Mouse (Mus musculus) kidney, adult 2 months (tissue): ENCODE data around the gene Lman1l. TPM values are rescaled to one million over a fixed set of nuclear protein-coding genes. Genes with fewer than 3 reads are reported as not detected.

Experiments used
- DNase-seq: peaks from one replicate; pipeline ENCODE4 v3.0.0; 2021
- H3K27ac ChIP-seq: fragments of 200-500 bp; 2 replicates; pipeline ENCODE4 v1.5.1; 2012; ENCODE audit warnings: low read depth, low read length, control low read depth, inconsistent platforms; ENCODE audit not compliant: insufficient read depth
- H3K27me3 ChIP-seq: fragments of 200-500 bp; replicated peaks from 2 replicates; pipeline ENCODE4 v1.6.1; 2012; ENCODE audit warnings: mild to moderate bottlenecking, moderate library complexity, low read length, inconsistent platforms; ENCODE audit not compliant: control insufficient read depth, insufficient read depth
- H3K36me3 ChIP-seq: fragments of 200-500 bp; 2 replicates; pipeline ENCODE4 v1.6.1; 2012; ENCODE audit warnings: mild to moderate bottlenecking, moderate library complexity, low read length, inconsistent platforms; ENCODE audit not compliant: control insufficient read depth, insufficient read depth
- H3K4me1 ChIP-seq: fragments of 200-500 bp; 2 replicates; pipeline ENCODE4 v1.6.1; 2011; ENCODE audit warnings: low read length; ENCODE audit not compliant: control insufficient read depth, insufficient read depth
- H3K4me3 ChIP-seq: fragments of 200-500 bp; 2 replicates; pipeline ENCODE4 v1.5.1; 2011; ENCODE audit warnings: mild to moderate bottlenecking, low read depth, low read length, control low read depth; ENCODE audit not compliant: insufficient read depth
- CTCF ChIP-seq: fragments of 200-500 bp; conservative IDR thresholded peaks from 2 replicates; pipeline ENCODE4 v1.5.1; 2011; ENCODE audit warnings: low read depth, mild to moderate bottlenecking, control low read depth, low read length, moderate library complexity, mixed read lengths; ENCODE audit not compliant: insufficient read depth, insufficient read length
- POLR2A ChIP-seq: fragments of 200-500 bp; IDR thresholded peaks from one replicate; pipeline ENCODE4 v1.6.1; 2011; ENCODE audit warnings: low read depth, low read length, control low read depth
- WGBS: fragments of 180-500 bp; shearing (Covaris S2); methylation state at CpG from one replicate; pipeline ENCODE4 v1.1.7; 2018; 5-methylcytosine and 5-hydroxymethylcytosine counted together
- polyA plus RNA-seq: library from polyadenylated mRNA; depleted of rRNA; stranded (reverse); fragments of >200 nt; gene quantifications from 2 replicates; pipeline ENCODE4 v1.2.3, GENCODE M21; 2012

Gene Lman1l
- polyA plus RNA-seq, 1 experiment: not detected

DNA sequence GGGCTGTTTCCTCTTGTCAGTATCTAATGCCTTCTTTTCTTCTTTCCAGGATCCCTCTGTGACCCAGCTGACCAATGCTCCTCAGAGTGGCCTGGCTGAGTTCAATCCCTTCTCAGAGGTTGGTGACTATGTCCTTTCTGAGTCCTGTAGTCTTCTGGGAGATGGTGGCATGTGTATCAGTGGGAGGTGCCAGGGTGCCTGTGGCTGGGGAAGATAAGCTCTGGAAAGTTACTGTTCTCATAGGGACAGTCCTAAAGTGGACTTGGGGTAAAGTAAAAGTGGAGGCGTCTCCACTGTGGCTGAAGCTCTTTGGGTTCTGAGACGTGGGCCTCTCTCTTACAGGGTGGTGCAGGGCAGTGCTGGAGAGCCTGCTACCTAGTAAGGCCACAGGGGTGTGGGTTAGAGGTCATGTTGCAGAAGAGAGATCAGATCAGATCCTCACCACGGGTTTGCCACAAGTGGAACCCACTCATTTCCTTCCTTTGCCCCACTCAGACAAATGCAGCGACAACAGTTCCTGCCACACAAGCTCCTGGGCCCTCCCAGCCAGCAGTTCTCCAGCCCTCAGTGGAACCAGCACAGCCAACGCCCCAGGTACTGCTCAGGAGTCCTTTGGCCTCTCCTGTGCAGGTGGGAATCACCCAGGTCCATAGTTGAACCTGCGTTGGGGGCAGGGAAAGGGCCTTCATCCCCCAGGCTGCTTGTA lies 43.3 kb downstream of the Lman1l start:
- TF ChIP-seq CTCF: no peak
- TF ChIP-seq POLR2A: no peak
- no peak overlapping the region for H3K27ac ChIP-seq
- H3K4me1 ChIP-seq: no peaks in the 10 kb centered on the region; the same call in 1 of the 2 replicates
- no peak overlapping the region for H3K4me3 ChIP-seq
- H3K27me3 ChIP-seq: no peaks in the 10 kb centered on the region
- DNase-seq: no peak
- H3K36me3 ChIP-seq: peaks cover 2% of the 10 kb centered on the region; the same call in 1 of the 2 replicates
- 78% methylated on average over 6 of the region's 6 CpGs for WGBS

DNA sequence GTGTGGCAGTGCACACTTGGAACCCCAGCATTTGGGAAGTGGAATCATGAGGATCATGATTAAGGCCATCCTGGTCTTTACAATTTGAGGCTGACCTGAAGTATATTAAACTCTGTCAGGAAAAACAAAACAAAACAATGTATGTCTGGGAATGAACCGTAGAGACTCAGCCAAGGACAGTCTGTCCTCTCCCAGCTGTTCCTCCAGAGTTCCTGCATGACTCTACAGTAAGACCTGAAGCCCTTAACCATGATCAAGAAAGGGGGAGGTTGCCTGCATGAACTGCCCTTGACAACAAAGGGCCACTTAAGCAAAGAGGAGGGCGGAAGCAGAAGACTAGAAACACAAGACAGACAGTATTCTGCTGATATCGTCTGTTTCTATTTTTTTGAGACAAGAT lies 45.0 kb downstream of the Lman1l start:
- Histone ChIP-seq H3K36me3 (peaks cover 2% of the 10 kb centered on the region; the same call in 1 of the 2 replicates), H3K4me1 (no peaks in the 10 kb centered on the region; the same call in 1 of the 2 replicates), H3K4me3 (no peak overlapping the region), H3K27me3 (no peaks in the 10 kb centered on the region), H3K27ac (no peak overlapping the region)
- DNase-seq: no peak
- TF ChIP-seq POLR2A (no peak), CTCF (no peak)
- 55% methylated on average over 3 of the region's 3 CpGs for WGBS

DNA sequence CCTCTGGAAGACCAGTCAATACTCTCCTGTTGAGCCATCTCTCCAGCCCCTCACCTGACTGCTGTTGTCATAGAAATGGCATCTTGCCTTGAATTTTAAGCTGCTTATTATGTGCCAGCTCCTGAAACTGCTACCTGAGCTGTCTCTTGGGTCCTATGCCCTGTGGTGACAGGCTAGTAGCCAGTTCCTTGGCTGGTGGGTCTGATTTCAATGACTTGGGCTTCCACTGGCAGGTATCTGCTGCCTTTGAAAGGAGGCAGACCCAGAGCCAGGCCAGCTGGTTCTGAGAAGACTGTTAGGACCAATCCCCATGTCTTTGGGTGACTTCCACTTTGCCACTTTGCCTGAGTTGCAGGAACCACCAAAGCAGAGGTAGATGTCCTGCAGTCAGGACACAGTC lies 46.2 kb downstream of the Lman1l start:
- Histone ChIP-seq H3K27ac (no peak overlapping the region), H3K27me3 (no peaks in the 10 kb centered on the region), H3K4me1 (no peaks in the 10 kb centered on the region; the same call in 1 of the 2 replicates), H3K36me3 (peaks cover 2% of the 10 kb centered on the region; the same call in 1 of the 2 replicates), H3K4me3 (no peak overlapping the region)
- TF ChIP-seq POLR2A (no peak), CTCF (no peak)
- no peak for DNase-seq

- no peak for TF ChIP-seq CTCF
- TF ChIP-seq POLR2A: no peak
- Histone ChIP-seq H3K4me1 (peaks cover 42% of the 10 kb centered on the region), H3K27ac (peak overlapping the region; percentile 56), H3K27me3 (no peaks in the 10 kb centered on the region), H3K36me3 (peaks cover 2% of the 10 kb centered on the region; the same call in 1 of the 2 replicates), H3K4me3 (no peak overlapping the region)
- 42% methylated on average over 6 of the region's 6 CpGs for WGBS
- peak; percentile 70 for DNase-seq
Measured at GRCm38 (mm10) chr9:57568500-57568899, 52.1 kb downstream of the Lman1l start.

DNA sequence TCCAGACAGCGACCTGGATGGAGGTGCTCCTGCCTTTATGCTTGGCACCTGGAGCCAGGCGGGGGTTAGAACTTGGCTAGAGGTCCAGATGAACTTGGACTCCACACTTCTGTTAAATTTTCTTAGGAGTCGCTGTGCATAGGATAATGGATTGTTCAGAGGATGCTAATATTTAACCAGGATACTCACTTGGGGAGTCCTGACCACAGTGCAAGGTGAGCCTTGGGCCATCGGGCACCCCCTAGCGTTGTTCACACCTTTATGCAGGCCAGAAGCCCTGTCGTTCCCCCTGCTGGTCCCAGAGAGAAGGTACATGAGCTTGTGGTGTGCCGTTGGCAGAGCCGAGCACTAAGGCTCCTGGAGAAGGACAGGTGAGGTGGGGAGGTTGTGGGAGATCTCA lies 53.7 kb downstream of the Lman1l start:
- WGBS: 32% methylated on average over 8 of the region's 8 CpGs
- Histone ChIP-seq H3K4me3 (no peak overlapping the region), H3K36me3 (peaks cover 2% of the 10 kb centered on the region; the same call in 1 of the 2 replicates), H3K27me3 (no peaks in the 10 kb centered on the region), H3K27ac (peak overlapping the region; percentile 32; the same call in 1 of the 2 replicates), H3K4me1 (peaks cover 55% of the 10 kb centered on the region)
- TF ChIP-seq CTCF (peak; percentile 77), POLR2A (no peak)
- peak; percentile 93 for DNase-seq

DNA sequence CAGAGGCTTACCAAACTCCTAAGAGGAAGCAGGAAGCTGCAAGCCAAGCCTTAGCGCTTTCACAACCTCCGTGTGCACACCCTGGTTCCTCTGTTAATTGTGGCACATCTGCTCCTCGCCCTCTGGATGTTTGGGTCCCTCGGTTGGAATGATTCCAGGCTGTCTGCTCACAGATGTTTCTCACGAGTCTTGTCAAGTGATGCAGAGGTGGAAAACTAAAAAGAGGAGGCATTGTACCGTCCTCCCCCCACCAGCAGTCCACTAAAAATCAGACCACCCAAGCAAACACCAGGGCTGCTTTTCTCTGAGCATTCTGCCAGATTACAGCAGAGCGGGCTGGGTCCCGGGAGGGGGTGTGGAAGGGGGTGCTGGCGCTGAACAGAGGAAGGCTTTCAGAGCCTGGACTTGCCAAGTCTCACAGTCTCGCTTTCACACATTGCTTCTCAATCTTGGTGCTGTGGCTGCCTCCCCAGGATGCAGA lies 54.8 kb downstream of the Lman1l start:
- DNase-seq: peak; percentile 52
- TF ChIP-seq POLR2A (no peak), CTCF (no peak)
- Histone ChIP-seq H3K4me1 (peaks cover 56% of the 10 kb centered on the region), H3K4me3 (no peak overlapping the region), H3K27ac (peak overlapping the region; percentile 89), H3K27me3 (no peaks in the 10 kb centered on the region), H3K36me3 (peaks cover 2% of the 10 kb centered on the region; the same call in 1 of the 2 replicates)
- WGBS: 20% methylated on average over 10 of the region's 10 CpGs

DNA sequence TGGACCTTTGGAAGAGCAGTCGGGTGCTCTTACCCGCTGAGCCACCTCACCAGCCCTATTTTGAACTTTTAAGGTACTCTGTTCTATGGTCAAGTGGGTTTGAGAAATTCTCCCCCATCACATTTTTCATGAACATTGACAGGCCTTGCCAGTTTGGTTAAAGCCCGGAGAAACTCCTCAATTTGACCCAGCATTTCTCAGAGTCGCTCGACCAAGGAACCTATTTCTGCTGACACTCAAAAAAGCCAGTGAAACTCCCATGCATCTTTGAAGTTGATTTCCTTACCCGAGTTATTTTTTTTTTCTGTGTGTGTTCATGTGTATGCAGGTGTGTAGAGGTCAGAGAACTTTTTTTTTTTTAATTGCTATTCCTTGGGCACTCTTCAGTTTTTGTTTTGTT lies 56.0 kb downstream of the Lman1l start:
- no peak for TF ChIP-seq POLR2A
- no peak for TF ChIP-seq CTCF
- DNase-seq: peak; percentile 89
- H3K4me1 ChIP-seq: peaks cover 56% of the 10 kb centered on the region
- H3K27me3 ChIP-seq: no peaks in the 10 kb centered on the region
- no peak overlapping the region for H3K27ac ChIP-seq
- H3K4me3 ChIP-seq: no peak overlapping the region
- WGBS: 27% methylated on average over 6 of the region's 6 CpGs
- peaks cover 2% of the 10 kb centered on the region; the same call in 1 of the 2 replicates for H3K36me3 ChIP-seq
